ENCODE assay signal across 22 mouse cellular contexts in the genomic region with DNA sequence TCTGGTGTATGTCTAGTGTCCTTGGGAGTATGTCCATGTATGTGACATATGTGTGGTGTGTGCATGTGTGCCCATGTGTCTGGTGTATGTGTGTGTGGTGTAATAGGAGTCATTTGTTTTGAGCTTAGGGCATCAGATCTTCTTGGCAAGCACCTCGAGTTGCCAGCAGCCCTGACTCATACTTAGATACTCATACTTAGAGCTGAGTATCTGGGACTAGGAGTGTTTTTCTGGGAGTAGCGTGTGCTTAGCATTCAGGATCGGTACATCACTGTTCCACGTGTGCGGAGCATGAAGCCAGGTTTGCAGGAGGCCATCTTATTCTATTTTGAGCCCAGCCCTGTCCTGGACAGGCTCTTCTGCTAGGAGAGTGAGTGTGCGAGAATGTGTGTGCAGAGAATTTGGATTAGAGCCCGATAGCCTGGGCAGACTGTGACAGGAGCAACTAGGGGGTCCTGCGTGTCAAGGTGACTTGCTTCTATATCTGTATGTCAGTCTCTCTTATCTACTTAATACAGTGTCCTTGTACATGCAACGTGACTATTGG. TPM values are rescaled to one million over a fixed set of nuclear protein-coding genes. Genes with fewer than 3 reads are reported as not detected.
DNase-seq lines count a peak whose midpoint lies in the region; ATAC-seq and TF ChIP-seq lines count a peak whose summit lies in the region.
"Had no signal": no experiment of that assay in that cellular context is flagged by ENCODE, and none has a peak within 500 bp of the region (broad histone marks: within the 10 kb centered on the region; RNA-seq: fewer than 3 reads in every experiment).

No protein-coding gene starts in this region.

- H3K27ac ChIP-seq in heart, embryonic 14.5 days (replicated peaks in 1 of 2; ENCODE audit: control insufficient read depth in 1 of 2, insufficient read depth in 1 of 2, low read depth in 2 of 2, low read length in 2 of 2), result peak overlapping the region; percentile 79 to 81
- H3K27ac ChIP-seq in heart, postnatal 0 days (ENCODE audit: low read depth), result peak overlapping the region; percentile 84
- H3K27ac ChIP-seq: embryonic facial prominence, embryonic 10.5 days; forebrain, embryonic 12.5 days; hindbrain, embryonic 10.5 days; limb, embryonic 13.5 days; liver, embryonic 13.5 days; lung, embryonic 15.5 days; midbrain, embryonic 13.5 days; neural tube, embryonic 13.5 days had no signal

- H3K4me2 ChIP-seq in heart, embryonic 14.5 days (ENCODE audit: low read length), result 0 out of 2 replicates have a peak overlapping the region, but pooled peaks have one; percentile 7
- H3K4me2 ChIP-seq in heart, postnatal 0 days (ENCODE audit: low read depth, low read length), result no peak overlapping the region
- H3K4me2 ChIP-seq: forebrain, embryonic 12.5 days; limb, embryonic 13.5 days; liver, embryonic 13.5 days; lung, embryonic 15.5 days; midbrain, embryonic 13.5 days; neural tube, embryonic 13.5 days had no signal

- H3K36me3 ChIP-seq in heart, embryonic 14.5 days (ENCODE audit: control insufficient read depth, insufficient read depth, low read length), result no peaks in the 10 kb centered on the region
- H3K36me3 ChIP-seq in heart, postnatal 0 days (replicated peaks; ENCODE audit: control insufficient read depth, insufficient read depth, low read length), result no peaks in the 10 kb centered on the region
- H3K36me3 ChIP-seq: embryonic facial prominence, embryonic 10.5 days; forebrain, embryonic 12.5 days; hindbrain, embryonic 10.5 days; limb, embryonic 13.5 days; liver, embryonic 13.5 days; lung, embryonic 15.5 days; midbrain, embryonic 13.5 days; neural tube, embryonic 13.5 days had no signal

- H3K27me3 ChIP-seq in heart, embryonic 14.5 days (ENCODE audit: control insufficient read depth, insufficient read depth, low read length), result no peaks in the 10 kb centered on the region
- no peaks in the 10 kb centered on the region for H3K27me3 ChIP-seq in heart, postnatal 0 days (ENCODE audit: control insufficient read depth, insufficient read depth, low read length)
- H3K27me3 ChIP-seq: forebrain, embryonic 12.5 days; limb, embryonic 13.5 days; liver, embryonic 13.5 days; lung, embryonic 15.5 days; midbrain, embryonic 13.5 days; neural tube, embryonic 13.5 days had no signal

- H3K4me3 ChIP-seq in heart, embryonic 14.5 days (ENCODE audit: control insufficient read depth in 1 of 2, insufficient read depth in 1 of 2, low read depth in 1 of 2, low read length in 2 of 2), result no peak overlapping the region
- H3K4me3 ChIP-seq in heart, postnatal 0 days (ENCODE audit: low read depth, low read length), result no peak overlapping the region
- H3K4me3 ChIP-seq: embryonic facial prominence, embryonic 10.5 days; forebrain, embryonic 12.5 days; hindbrain, embryonic 10.5 days; limb, embryonic 13.5 days; liver, embryonic 13.5 days; lung, embryonic 15.5 days; midbrain, embryonic 13.5 days; neural tube, embryonic 13.5 days had no signal

- peaks cover 21 to 30% of the 10 kb centered on the region in 2 experiments for H3K4me1 ChIP-seq in heart, embryonic 14.5 days (ENCODE audit: control insufficient read depth in 2 of 2, insufficient read depth in 2 of 2, low read length in 2 of 2)
- peaks cover 8% of the 10 kb centered on the region for H3K4me1 ChIP-seq in heart, postnatal 0 days (ENCODE audit: control insufficient read depth, insufficient read depth)

- no peak for TF ChIP-seq EP300 in heart, postnatal 0 days (IDR thresholded peaks at IDR 0.05; ENCODE audit: low read depth)

- TF ChIP-seq CTCF in heart, postnatal 0 days (IDR thresholded peaks at IDR 0.05; ENCODE audit: low read depth), result no peak

- 35% methylated on average over 9 of the region's 9 CpGs for WGBS in heart, embryonic 14.5 days
- 37% methylated on average over 9 of the region's 9 CpGs for WGBS in heart, postnatal 0 days

- H3K9ac ChIP-seq in heart, embryonic 14.5 days (ENCODE audit: low read length), result peak overlapping the region; percentile 18
- H3K9ac ChIP-seq in heart, postnatal 0 days (replicated peaks; ENCODE audit: low read depth, low read length), result no peak overlapping the region
- H3K9ac ChIP-seq: forebrain, embryonic 12.5 days; limb, embryonic 13.5 days; liver, embryonic 13.5 days; lung, embryonic 15.5 days; midbrain, embryonic 13.5 days; neural tube, embryonic 13.5 days had no signal

- H3K9me3 ChIP-seq in heart, embryonic 14.5 days (ENCODE audit: control insufficient read depth, low read length), result no peaks in the 10 kb centered on the region
- no peaks in the 10 kb centered on the region for H3K9me3 ChIP-seq in heart, postnatal 0 days (replicated peaks; ENCODE audit: control insufficient read depth, low read length)
- H3K9me3 ChIP-seq: embryonic facial prominence, embryonic 10.5 days; forebrain, embryonic 12.5 days; hindbrain, embryonic 10.5 days; limb, embryonic 13.5 days; liver, embryonic 13.5 days; lung, embryonic 15.5 days; midbrain, embryonic 13.5 days; neural tube, embryonic 13.5 days had no signal

- DNase-seq in adrenal gland, postnatal 36 days, result peak; percentile 35
- no peak for DNase-seq in adrenal gland, adult 18-20 months (ENCODE audit: low spot score in 2 of 2)
- no peak for DNase-seq in heart, adult 8-10 months (ENCODE audit: low spot score)
- peak; percentile 74 for DNase-seq in 3T3-L1 (ENCODE audit: low read depth, low spot score)
- DNase-seq in heart, postnatal 0 days (ENCODE audit: low spot score), result peak; percentile 80
- DNase-seq in cerebellum, postnatal 25 days, result no peak
- DNase-seq in spleen, adult 18-20 months, result no peak
- DNase-seq: cerebellum, adult 8-10 months; gastrocnemius, postnatal 14 days; kidney, adult 11 months; liver, embryonic 13.5 days; right cerebral cortex, postnatal 25 days had no signal

- ATAC-seq in heart, embryonic 14.5 days (ENCODE audit: insufficient number of reproducible peaks, insufficient read depth, low FRiP score, low read depth), result peak; percentile 36; the same call in 1 of the 2 replicates
- ATAC-seq in heart, postnatal 0 days (ENCODE audit: insufficient read depth, low read depth), result peak; percentile 79
- ATAC-seq: midbrain, embryonic 13.5 days had no signal

RNA-seq across cellular contexts. Expression of a gene that starts 56.6 kb away (rescaled TPM):
- total RNA-seq in adrenal gland, postnatal 36 days (2021), result 1 to 10 TPM in 1 of 2 experiments, under 1 TPM in 1; 0.86 to 1.3 TPM
- total RNA-seq in adrenal gland, adult 18-20 months (2021), result under 1 TPM; 0.51 to 0.53 TPM
- polyA plus RNA-seq in heart, embryonic 14.5 days (2014; fragmentation: Nextera tagmentation; extraction: Ambion mirVana), result 0.24 and 0.47 TPM in 2 replicates
- total RNA-seq in heart, adult 8-10 months (2022), result under 1 TPM in 1 of 4 experiments, not detected in 3; 0.09 TPM
- total RNA-seq in heart, postnatal 0 days (2014; rRNA removed; ENCODE audit: low replicate concordance), result 0.70 TPM in 1 of 2 replicates, not detected in the other
- 0.04 and 0.05 TPM in 2 replicates for polyA plus RNA-seq in heart, postnatal 0 days (2015; fragmentation: Nextera tagmentation; extraction: Ambion mirVana)
- total RNA-seq: gastrocnemius, postnatal 14 days had no signal
- polyA plus RNA-seq: embryonic facial prominence, embryonic 10.5 days; forebrain, embryonic 12.5 days; large intestine, adult 2 months; liver, embryonic 13.5 days; midbrain, embryonic 13.5 days; neural tube, embryonic 13.5 days; stomach, embryonic 16.5 days had no signal

Comparison
In these comparisons a context has a peak if more than half of its experiments do, and no peak if none do; other contexts are left out.
1. DNase-seq: peak in adrenal gland, postnatal 36 days (2 of 2), 3T3-L1 (single experiment) and heart, postnatal 0 days (single experiment); none in adrenal gland, adult 18-20 months (0 of 2), heart, adult 8-10 months (single experiment), cerebellum, postnatal 25 days (0 of 2) and spleen, adult 18-20 months (0 of 2).